Mouse (Mus musculus) embryo, embryonic 9.5 days (tissue): Measurements from ENCODE around the gene Rhbdd1.

Experiments used
- DNase-seq: peaks from one replicate; pipeline ENCODE4 v3.0.0-alpha.2; 2017; ENCODE audit errors: extremely low spot score

Gene Rhbdd1

GRCm38 (mm10) chr1:82479696-82480487 is 163.6 kb downstream of the Rhbdd1 start:
- DNase-seq = no peak

- no peak for DNase-seq
These were observed 166.1 kb downstream of the Rhbdd1 start for GRCm38 (mm10) chr1:82482371-82482770.

DNA sequence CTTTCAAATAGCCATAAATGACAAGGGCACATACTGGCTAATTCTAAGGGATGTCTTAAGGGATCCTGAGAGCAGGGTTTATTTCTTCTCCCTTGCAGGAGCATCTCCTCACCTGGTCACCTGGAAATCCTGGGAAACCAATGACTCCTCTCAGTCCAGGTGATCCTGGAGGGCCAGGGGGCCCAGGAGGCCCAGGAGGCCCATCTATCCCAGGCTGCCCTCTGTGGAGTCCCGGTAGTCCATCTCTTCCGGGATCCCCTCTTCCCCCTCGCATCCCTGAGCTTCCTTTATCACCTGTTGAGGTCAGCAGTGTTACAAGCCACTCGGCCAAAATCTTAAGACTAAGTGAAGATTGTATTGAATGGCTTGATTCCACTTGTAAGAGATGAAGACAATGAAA is 170.1 kb downstream of the Rhbdd1 start:
- no peak for DNase-seq

DNA sequence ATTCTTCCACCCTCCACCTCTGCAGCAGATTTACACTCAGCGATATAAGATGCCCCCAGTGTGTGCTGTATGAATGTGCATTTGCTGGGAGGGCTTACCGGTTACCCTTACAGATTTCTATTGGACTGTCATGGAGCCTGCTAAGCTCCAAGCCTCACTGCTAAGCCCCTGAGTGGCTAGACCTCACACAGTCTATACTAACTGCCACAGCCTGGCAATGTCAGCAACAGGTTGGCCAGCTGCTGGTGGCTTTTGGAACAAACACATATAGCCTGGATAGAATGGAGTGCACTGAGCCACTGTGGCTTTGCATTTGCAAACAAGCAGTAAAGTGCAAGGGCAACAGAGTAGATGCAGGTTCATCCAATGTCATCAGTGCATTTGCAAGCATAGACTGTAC is 175.7 kb downstream of the Rhbdd1 start:
- DNase-seq = no peak
